Mouse (Mus musculus) gastrocnemius, postnatal 36 days (tissue): ENCODE results near the gene S100a3. TPM values are rescaled to one million over a fixed set of nuclear protein-coding genes. Genes with fewer than 3 reads are reported as not detected.

ENCODE experiments used
- DNase-seq, 2 experiments: peaks; one replicate each; pipeline ENCODE4 v3.0.0; 2022
- intact Hi-C: fragments of 180-260 bp; cut with DNase I; formaldehyde crosslinking; loops from one replicate; pipeline ENCODE4 v1.15.1; 2025
- long read RNA-seq, 2 experiments: library from polyadenylated mRNA; stranded (forward); transcript quantifications; one replicate each; pipeline ENCODE4 v2.0.0; 2021
- total RNA-seq, 2 experiments: library from RNA; stranded (reverse); gene quantifications; 2 replicates each; pipeline ENCODE4 v1.2.3; 2021

Gene S100a3
- total RNA-seq: not detected
- long read RNA-seq, experiment 1: 0 reads
- long read RNA-seq, experiment 2: 0 reads

DNA sequence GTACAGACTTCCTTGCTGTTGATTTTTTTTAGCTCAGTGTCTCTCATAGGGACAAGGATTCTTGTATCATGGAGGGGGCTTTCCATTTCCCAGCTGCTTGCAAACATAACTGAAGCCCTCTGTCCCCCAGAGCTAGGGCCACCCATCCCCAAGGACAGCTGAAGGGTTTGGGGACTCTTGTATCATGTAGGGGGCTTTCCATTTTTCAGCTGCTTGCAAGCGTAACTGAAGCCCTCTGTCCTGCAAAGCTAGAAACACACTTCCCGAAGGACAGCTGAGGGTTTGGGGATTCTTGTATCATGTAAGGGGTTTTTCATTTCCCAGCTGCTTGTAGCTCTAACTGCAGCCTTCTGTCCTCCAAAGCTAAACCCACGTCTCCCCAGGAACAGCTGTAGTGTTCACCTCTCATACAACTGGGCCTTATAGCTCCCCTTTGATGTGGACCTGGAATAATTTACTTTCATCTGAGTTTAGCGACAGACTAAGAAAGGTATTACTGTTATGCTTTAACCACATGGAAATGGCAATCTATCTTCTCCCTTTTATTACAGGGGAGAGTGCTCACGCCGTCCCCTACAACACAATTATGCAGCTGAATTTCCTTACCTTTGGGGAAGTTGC is at the start of gene S100a3:
Gene S100a3 (plus strand): TSS at position 571 of the 621 bp plus-strand sequence.
- intact Hi-C loops: no loop called here
- no peak for DNase-seq

DNA sequence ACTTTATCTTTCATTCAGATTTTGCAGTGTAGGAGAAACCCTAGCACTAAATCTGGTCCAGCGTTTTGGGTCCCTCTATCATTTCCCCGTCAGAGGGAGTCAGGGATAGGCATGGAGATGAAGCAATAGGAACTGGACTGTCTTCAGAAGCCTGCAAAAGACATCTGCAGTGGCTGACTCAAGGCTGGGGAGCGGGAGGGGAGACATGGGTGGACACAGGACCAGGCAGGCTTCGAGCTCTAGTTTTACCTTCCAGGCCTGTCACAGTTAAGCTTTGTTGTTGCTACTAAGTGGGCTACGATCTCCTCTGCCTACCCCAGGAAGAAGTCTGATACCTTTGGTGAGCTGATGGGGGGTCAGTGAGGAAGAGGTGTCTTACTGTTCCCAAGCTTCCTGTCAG is 48.1 kb upstream of the S100a3 start:
- intact Hi-C loops: no loop called here
- no peak for DNase-seq

DNA sequence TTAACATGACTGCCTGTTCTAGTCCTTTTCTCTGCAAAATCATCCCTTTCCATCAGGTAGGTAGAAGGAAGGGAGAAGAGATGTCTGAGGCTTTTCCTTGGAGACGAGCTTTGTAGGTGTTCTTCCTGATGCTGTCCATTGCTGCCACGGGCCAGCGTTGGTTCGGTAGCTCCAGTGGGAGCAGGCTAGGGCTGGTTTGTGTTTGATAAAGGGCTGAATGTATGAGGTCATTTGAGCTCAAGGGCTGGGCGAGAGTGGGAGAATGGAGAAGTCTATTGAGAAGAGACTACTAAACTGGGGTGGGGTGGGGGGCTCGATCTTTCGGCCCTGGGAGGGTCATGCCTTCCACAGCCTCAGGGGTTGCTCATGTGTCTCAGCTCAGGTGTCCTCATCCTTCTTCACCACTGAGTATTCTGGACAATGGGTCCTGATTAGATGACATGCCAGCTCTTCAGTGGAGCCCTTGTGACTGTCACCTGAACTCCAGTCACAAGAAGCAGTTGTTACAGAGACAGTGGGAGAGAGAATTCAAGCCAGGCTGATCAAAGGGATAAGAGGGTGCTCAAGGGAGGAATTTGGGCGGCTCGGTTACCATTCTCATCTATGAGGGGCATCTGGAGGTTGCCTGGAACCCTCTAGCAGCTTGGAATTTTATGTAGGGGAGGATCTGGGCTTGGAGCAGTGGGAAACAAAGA is 47.3 kb upstream of the S100a3 start:
- no peak for DNase-seq
- intact Hi-C loops: no loop called here

DNA sequence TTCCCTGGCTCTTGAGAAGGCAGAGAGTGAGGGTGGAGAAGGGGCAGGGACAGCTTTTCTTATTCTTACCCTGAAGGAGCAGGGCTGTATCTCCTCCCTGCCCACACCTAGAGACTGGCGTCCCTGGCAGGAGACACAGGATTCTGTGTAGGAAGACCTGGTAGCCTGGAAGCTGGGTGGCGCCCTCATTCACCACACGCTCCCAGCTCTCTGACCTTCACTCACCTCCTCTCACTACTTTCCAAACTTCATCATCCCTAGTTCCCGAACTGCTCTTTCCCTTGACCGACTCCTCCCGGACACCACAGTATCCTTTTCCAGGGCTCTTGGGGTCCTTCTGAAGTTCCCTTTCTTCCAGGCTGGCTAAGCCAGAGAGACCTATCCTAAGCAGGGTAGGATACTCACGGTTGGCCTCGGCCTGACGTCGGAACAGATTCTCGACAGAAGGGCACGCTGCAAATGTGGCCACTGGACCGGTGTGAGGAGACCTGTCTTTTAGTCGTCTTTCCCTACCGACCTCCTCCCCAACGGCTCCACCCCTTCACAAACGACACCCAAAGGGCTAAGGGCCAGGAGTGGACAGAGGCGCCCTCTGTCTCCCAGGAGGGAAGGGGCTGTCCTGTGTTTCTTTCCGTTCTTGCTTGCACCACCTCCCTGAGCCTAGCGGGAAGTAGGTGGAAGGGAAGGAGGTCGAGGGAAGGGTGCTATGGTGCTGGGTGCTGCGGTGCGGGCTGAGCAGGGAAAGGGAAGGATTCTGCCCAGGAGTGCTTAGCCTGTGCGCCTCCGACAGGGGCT is 46.4 kb upstream of the S100a3 start, which contains the start of the genes S100a1 and S100a13:
Gene S100a1 (minus strand): TSS at position 597 of the 795 bp plus-strand sequence.
Gene S100a13 (plus strand): TSS at position 640 of the 795 bp plus-strand sequence.
- intact Hi-C loops: no loop called here
- DNase-seq: peak; percentile 67 to 76

DNA sequence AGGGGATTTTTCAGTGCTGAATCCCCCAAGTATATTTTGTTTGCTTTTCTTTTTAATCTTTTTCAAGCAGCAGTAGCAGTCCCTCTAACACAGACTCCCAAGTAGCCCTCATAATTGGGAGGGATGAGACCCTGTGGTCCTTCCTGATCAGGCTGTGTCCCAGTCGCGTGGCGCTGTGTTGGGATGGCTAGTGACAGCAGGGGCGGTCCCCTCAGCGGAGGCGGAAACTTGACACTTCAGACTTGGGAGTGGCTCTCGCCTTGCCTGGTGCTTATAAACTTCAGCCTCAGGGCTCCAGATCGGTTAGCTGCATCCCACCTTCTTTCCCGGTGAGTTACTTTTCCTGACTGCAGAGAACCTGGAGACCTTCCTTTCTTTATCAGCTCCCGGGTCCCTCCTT is 45.7 kb upstream of the S100a3 start:
- DNase-seq: peak; percentile 63 to 69
- intact Hi-C loops: no loop called here

DNA sequence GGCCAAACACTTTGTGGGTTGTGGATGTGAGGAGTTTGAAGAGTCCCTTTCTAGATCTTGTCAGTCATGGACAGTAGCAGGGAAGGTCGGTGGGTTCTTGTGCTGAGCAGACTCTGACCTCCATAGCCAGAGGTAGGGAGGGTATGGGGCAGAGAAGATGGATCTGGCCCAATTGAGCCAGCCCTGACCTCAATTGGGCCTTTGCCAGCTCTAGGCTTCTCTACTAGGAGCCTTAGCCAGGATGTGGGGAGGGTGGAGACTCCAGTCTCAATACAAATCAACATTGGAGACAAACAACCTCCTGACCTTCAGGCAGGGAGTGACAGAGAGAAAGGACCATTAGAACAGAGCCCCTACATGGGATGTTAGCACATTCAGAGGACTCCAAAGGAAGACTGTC is 45.1 kb upstream of the S100a3 start:
- intact Hi-C loops: no loop called here

DNA sequence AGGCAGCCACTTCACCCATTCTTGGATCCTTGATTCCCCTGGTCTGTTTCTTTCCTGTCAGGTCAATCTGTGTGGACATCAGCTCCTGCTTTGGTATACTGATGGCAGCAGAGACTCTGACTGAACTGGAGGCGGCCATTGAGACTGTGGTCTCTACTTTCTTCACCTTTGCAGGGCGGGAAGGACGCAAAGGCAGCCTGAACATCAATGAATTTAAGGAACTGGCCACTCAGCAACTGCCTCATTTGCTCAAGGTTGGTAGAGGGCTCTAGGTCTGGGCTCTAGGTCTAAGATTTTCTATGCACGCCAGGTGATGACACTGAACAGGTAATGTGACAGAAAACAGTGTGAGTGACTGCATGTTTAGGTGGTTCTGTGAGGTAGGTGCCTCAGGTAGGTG is 44.6 kb upstream of the S100a3 start:
- no peak for DNase-seq
- intact Hi-C loops: no loop called here

More for the DNA sequence above, 45.1 kb upstream of the S100a3 start:
- DNase-seq: peak; percentile 32 to 35

DNA sequence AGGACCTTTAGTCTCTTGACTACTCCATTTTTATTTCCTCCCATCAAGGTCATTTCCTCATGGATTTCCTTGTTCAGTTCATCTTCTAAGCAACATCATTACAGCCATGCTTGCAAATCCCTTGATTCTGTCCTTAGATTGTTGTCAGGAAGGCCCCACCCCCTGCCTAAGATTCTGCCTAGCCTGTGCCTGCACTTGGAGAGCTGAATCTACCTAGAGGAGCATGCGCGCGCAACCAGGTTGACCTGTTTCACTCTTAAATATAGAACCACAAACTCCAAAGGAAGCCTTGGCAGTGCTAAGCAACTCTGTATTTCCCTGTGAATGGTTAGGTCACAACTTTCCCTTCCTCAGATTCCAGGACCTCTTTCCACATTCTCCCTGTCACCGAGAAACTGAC is 42.7 kb upstream of the S100a3 start:
- intact Hi-C loops: no loop called here
- no peak for DNase-seq

DNA sequence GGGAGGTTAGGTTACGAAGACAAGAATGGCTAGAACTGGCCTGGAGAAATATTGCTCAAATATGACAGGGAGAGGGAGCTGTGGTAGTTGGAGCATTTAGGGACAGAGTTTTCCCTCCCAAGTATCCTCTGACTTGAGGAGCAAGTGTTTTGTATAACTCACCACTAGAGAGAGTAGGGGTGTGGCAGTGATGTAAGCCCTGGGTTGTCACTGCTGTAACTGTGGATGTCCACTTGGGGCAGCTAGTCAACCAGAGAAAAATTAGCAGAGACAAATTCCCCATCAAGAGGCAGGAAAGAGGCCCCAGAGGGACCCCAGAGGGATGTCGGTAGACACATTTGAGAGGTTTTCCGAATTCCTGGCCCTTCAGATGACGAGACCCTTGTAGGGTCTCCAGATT is 35.0 kb upstream of the S100a3 start:
- DNase-seq: peak in 1 of 2 experiments; percentile 43
- intact Hi-C loops: loop anchor here (2.0 kb wide), 1 partner anchor 89 kb away; no protein-coding TSS in a partner anchor

DNA sequence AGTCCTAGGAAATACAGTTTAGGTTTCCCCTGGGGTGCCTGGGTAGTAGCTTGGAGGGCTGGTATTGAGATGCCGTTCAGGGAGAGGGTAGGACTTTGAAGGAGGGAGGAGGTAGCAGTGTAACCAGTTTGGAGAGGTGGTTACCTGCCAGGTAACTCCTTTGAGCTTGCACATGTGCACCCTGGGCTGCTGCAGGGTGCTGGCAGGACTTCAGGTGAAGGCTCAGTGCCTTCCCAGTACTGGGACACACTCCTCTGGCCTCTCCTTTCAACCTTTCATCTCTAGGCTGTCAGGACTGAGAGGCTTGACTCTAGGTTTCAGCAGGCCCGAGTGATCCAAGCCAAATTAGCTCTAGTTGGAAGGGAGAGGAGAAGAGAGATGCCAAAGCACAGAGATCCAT is 34.3 kb upstream of the S100a3 start:
- intact Hi-C loops: no loop called here
- DNase-seq: no peak

DNA sequence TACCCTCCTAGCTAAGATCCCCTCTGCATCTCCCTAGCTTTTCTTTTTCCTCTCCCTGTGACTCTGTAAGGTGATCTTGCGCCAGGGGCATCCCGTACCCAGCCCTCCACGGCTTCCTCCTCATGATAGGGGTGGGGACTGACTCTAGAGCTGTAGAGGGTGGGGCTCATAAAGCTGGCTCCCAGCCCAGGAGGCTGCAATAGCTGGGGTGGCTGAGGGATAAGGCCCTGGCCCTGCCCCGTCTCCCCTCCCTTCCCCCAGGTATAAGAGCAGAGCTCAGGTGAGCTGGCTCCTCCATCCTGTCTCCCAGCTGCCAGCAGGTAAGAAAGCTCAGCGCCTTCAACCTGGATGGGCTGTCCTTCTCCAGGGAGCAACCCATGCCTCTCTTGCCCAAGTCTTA is 33.8 kb upstream of the S100a3 start, which contains the start of gene S100a14:
Gene S100a14 (plus strand): TSS at position 277 of the 400 bp plus-strand sequence.
- no peak for DNase-seq
- intact Hi-C loops: no loop called here

DNA sequence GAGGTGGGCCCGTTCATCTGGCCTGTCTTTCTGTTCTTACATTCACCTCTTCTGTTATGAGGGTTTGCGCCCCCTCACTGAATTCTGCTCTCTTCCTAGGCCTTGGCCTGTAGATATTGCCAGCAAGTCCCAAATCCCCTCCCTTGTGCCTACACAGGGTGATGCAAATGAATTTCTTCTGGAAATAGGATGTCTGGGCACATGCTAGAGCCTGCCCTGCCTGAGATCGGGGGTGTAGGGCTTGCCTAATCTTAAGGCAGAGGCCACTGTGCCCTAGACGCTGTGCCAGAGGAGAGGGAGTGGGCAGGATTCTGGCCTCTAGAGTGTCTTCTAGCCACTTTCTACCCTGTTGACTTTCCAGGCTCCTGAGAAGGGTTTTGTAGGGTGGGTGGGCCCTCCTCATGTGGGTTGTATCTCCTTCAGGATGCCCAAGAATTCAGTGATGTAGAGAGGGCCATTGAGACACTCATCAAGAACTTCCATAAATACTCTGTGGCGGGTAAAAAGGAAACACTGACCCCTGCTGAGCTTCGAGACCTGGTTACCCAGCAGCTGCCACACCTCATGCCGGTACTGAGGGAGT is 33.0 kb upstream of the S100a3 start:
- no peak for DNase-seq
- intact Hi-C loops: no loop called here

DNA sequence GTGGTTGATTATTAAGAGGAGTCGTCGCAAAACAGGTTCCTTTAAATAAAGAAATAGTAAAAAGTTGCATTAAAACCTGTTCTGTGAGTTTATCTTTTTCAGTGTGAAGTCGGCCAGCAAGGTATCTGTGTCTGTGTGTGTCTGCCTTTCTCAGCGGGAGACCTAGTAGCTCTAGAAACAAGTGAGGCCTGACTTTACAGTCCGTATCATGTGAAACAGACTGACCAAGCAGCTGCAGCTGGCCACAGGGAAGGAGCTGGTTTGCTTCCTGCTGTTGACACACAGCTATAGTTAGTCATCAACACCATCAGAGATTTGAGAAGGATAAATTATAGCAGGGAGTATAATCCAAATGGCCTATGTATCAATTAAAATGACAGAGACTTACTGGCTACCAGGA is 28.7 kb upstream of the S100a3 start:
- DNase-seq: no peak
- intact Hi-C loops: no loop called here

DNA sequence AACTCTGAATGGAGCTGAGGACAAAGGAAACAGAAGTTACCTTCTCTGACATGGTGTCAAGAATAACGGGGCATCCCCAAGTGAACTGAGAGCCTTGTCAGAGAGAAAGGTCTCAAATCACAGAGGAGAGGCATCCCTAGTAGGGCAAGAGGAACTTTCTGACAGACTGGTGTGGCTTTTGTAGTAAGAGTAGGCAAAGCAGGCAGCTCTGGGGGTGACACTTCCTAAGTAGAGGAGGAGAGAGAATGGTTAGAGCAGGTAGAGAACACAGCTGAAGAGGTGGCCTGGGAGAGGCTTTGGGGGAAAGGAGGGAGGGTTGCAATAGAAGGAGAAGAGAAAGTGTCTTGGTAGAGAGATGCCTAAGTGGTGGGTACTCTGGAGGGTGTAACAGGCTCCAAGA is 24.9 kb upstream of the S100a3 start:
- intact Hi-C loops: no loop called here
- no peak for DNase-seq

DNA sequence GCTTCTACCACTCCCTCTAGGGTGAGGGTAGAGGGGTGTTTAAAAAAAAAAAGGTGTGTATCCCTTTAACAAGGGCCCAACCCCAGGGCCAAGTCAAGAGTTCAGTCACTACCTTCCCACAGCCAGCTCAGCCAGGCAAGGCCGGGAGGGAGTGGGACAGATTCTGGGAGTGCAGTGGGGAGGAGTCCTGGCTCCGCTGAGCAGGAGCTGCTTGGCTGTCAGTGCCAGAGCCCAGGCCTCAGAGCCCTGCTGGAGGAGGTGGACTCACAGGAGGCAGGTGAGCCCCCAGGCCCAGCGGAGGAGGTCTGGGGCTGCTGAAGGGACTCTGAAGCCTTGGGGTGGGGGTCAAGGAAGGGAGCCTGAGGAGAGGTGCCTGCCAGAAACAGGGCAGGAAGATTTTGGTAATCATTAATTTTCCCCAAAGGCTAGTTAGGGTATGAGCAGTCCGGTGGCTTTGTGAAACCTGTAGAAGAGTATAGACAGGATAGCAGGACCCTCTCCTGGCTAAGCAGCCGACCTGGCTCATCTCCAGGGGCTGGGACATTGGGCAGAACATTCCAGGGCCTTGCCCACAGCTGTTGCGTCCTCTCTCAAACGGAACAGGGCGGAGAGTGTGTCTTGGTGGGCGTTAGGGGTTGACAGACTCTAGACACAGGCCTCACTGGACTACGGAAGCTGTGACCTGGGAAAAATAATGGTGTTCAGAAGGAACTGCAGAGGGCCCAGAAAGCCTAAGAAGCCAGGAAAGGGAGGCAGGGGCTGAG is 23.1 kb upstream of the S100a3 start, which contains the start of gene S100a16:
Gene S100a16 (plus strand): TSS at position 114 of the 764 bp plus-strand sequence.
- DNase-seq: peak; percentile 69 to 81
- intact Hi-C loops: no loop called here

DNA sequence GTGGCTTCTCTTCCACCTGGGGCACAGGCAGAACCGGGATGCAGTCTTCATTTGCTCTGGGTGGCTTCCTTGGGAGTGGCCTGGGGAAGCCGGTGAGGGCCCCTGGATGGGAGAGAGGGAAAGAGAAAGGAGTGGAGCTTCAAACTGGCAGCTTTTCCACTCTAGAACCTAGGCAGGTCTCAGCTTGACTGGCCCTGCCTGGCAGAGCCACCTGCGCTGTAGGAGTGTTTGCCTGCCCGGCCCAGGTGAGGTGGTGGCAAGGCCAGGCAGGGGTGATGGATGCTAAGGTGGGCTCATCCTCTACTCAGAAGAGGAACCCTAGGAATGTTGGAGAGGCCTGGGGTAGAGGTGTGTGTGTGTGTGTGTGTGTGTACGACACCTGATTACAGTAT is 22.5 kb upstream of the S100a3 start:
- intact Hi-C loops: no loop called here
- no peak for DNase-seq

DNA sequence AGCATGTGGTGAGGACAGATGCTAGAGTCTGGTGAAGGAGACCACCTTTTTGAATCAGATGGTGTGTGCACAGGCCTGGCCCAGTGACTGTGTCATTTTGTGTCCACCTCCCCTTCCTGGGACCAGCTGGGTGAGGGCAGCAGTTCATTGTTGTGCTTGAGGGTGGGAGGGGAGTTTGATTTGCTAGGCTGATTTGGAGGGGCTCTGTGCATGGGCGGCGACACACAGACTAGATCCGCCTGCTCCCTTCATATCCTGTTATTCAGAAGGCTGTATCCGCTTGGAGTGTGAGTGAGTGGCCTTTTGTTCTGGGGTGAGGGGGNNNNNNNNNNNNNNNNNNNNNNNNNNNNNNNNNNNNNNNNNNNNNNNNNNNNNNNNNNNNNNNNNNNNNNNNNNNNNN is 19.5 kb upstream of the S100a3 start:
- DNase-seq: no peak

DNA sequence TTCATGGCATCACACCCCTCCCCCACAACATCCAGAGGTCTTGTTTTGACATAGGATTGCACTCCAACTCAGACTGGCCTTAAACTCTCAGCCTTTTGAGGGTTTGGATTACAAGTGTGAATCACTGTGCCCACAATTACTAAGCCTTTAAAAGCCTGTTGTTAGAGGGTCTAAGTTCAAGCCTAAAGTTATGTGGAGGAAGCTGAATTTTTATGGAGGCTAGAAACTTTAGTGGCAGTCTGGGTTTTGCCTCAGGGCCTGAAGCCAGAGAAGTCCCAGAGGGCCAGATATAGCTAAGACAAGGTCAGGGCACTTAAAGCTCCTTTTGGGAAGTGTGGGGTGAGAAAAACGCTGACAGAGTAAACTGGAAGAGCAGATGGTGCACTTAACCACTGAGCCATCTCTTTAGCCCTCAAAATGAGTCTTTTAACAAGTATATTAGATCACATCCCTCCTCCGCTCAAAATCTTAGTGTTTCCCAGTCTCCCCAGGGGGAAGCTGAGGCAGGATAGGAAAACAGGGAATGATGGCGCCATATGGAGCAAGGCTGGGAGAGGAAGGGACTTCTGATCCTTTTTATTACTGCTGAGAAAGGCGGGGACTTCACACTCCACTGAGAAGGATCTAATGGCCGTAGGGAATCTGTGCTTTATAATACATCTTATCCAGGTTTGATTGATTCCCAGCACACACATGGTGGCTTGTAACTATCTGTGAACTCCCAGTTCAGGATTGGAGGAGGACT is 10.5 kb upstream of the S100a3 start:
- no peak for DNase-seq
- intact Hi-C loops: no loop called here

More for the DNA sequence above, 19.5 kb upstream of the S100a3 start:
- intact Hi-C loops: loop anchor here (5.0 kb wide), 1 partner anchor 36 kb away; no protein-coding TSS in a partner anchor

DNA sequence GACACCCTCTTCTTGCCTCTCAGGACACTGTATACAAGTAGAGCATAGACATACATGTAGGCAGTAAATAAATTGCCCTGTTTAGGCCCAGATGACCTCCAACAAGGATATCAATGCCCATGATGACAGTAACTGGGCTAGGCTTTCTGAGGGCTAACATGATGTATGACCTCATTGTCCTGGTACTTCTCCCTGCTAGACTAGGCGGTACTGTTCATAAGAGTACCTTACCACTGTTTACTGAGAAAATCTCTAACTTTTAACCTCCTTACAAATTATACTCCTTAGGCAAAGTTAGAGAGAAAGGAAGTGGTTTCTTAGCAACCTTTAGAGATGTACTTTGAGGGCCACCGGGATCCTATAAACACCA is 10.0 kb upstream of the S100a3 start:
- intact Hi-C loops: no loop called here
- DNase-seq: no peak
